Mouse (Mus musculus): ENCODE measurements around the gene Olfr279.
A peak's percentile ranks its signal among the peaks of the same experiment; 100 is the strongest.

Olfr279 gene

GRCm38 (mm10) chr15:98492102-98492501 lies at the start of gene Olfr279:
Gene Olfr279 (plus strand): TSS chr15:98492402.
- no peak for DNase-seq (ENCODE audit: low spot score in 2 of 2)

DNA sequence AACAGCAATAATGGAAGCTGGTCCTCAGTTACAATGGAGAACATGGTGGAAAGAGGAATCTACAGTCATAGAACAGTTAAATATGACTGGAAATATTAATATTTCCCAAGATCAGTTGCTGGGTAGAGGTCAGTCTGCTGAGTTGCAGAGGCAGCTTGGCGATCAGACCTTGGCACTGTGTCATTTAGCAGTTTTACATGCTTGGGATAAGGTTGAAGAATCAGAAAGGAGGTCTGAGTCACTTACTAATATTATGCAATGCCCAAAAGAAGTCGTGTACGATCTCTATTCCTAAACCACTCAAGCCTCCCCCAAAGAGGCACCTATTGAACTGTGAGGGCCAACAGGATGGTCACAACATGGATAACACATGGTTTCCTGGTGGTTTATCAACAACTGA lies 47.6 kb upstream of the Olfr279 start:
- no peak for DNase-seq (ENCODE audit: low spot score in 2 of 2)

- peak; percentile 11 to 23 for DNase-seq (ENCODE audit: low spot score in 2 of 2)
Measured at GRCm38 (mm10) chr15:98448521-98448920, 43.7 kb upstream of the Olfr279 start.

- DNase-seq (ENCODE audit: low spot score in 2 of 2), result no peak
Measured at GRCm38 (mm10) chr15:98452288-98452687, 39.9 kb upstream of the Olfr279 start, which contains the start of gene Olfr281. Gene Olfr281 (plus strand): TSS chr15:98452588.

DNA sequence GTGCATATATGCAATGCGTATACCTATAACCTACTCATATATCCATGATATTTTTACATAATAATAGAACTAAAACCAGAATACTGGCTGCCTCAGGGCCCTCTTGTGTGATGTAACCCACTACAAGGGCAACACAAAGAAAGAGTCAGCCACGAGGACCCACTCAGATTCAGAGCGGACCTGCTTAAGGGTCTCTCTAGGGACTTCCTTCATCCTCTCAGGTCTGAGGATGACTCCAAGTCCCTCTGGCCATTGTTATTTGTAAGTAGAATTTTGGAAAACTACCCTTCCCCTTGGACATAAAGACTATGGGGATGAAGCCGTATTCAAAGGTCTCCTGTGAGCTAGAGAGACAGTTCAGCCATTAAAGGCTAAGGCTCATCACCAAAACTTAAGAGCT lies 22.6 kb upstream of the Olfr279 start, which contains the start of gene OR5BS1P:
OR5BS1P (plus strand) TSS at position 301 of the 400 bp plus-strand sequence.
- DNase-seq (ENCODE audit: low spot score in 2 of 2), result no peak

DNA sequence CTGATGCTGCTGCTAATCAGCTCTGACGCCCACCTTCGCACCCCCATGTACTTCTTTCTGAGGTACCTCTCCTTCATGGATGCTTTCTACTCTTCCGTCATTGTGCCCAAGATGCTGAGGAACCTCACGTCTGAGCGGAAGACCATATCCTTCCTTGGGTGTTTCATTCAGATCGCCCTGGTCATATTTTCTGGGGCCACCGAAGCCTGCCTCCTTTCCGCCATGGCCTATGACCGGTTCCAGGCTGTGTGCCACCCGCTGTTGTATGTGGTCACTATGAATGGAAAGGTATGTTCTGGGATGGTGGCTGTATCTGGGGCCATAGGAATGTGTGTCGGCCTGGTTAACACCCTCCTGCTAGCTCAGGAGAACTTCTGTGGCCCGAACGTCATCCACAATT lies 20.7 kb upstream of the Olfr279 start:
- no peak for DNase-seq (ENCODE audit: low spot score in 2 of 2)

DNA sequence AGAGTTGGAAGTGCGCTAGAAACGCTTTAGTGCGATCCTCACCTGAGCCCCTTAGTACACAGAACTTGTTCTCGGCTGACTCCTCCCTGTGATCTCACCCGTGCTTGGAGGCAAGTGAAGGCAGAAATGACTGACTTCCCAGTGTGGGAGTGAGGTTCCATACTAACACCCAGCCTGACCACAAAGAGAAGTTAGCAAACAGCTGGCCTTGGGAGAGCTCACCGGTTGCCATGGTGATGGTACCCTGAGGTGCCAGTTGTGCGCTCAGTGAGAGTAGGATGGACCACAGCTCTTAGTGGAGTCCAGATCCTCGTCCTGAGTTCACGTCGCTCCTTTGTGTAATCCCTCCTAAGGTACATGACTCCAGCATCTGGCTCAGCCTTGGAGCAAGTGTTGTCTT lies 17.2 kb upstream of the Olfr279 start:
- DNase-seq (ENCODE audit: low spot score in 2 of 2), result no peak

GRCm38 (mm10) chr15:98475382-98475781 lies 16.8 kb upstream of the Olfr279 start:
- DNase-seq (ENCODE audit: low spot score in 2 of 2), result peak in 1 of 2 experiments; percentile 26

- DNase-seq (ENCODE audit: low spot score in 2 of 2), result no peak
Measured at GRCm38 (mm10) chr15:98476281-98476680, 15.9 kb upstream of the Olfr279 start.

DNA sequence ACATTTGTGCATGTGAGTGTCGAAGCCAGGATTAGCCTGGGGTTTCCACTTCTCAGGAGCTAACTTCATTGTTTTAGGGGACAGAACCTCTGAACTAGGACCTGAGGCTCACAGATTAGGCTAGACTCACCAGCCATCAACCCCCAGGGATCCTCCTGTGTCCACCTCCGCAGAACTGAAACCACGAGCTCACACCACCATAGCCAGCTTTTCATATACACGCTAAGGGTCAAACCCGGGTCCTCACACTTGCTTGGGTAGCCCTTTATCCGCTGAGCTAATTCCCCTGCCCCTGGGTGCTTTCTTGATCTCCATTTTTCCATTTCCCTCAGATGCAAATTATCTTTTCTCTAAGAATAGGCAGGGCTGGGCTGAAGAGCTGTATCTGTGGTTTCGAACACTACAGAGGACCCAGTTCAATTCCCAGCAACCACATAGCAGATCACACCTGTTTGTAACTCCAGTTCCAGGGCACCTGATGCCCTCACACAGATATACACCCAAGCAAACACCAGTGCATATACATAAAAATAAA lies 12.6 kb upstream of the Olfr279 start:
- no peak for DNase-seq (ENCODE audit: low spot score in 2 of 2)

GRCm38 (mm10) chr15:98482701-98483100 lies 9.5 kb upstream of the Olfr279 start, which contains the start of gene Lalba:
Gene Lalba (minus strand): TSS chr15:98482721.
- peak; percentile 40 to 69 for DNase-seq (ENCODE audit: low spot score in 2 of 2)

DNA sequence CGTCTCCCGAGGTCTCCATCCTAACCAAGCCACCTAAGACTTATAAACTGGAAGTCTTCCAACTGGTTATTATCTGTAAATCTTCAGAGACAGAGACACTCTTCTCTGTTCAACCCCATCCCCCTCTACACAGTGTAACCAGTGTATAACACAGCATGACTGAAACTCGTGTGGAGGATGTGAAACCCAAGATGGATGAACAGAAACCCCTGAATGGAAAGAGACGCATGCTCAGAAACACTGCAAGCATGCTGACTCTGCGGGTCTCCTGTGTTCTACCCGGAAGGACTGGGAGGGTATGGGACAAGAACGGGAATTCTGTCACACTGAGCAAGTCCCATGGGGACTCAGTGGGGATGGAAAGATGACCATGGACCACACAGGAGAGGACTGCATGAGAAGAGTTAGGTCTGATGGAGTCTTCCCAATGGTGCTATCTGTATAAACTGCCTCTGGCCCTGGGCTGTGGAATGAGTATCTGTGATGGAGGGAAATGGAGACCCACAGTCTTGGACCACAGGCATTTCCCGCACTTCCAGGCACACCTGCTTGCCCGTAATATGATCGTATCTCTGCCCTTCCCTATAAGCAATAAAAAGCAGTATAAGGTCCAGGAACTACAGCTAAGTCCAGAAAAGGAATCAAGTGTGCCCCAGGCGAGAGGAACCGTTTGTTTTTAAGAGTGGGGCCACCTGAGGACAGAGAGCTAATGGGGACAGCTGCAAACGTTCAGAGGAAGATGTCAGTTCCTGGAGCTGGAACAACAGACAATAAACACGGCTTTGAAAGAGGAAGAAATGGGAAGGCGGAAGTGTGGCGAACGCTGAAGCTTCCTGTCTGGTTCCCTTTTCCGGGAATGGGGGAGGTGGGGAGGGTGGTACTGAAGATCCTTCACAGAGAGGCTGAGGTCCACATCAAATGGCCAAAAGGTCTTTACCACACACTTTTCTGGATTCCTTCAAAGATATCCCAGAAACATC lies 8.0 kb upstream of the Olfr279 start:
- peak; percentile 76 to 86 for DNase-seq (ENCODE audit: low spot score in 2 of 2)

DNA sequence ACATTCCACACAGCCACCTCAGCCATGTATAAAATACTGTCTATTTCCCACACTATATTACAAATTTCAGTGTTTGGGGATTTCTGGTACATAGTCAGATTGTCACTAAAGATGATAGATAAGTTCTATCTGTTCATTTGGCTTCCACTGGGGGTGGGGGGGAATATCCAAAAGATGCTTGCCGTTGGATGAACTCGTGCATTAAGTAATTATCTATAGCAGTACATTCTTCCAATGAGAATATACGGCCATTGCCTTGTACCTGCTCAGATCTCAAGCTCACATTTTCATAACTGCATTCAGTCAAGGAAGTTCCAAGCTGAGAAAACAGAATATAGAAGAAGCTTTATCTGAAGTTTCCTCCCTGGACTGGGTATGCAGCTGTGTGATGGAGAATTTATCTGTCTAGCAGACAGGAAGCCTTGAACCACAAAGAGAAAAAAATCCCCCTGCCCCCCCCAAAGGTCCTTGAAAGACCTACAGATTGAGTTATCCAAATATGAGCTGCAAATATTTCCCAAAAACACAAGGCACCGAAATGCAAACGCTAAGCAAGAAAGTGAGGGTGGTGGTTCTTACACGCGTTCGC lies 5.7 kb upstream of the Olfr279 start:
- no peak for DNase-seq (ENCODE audit: low spot score in 2 of 2)

- DNase-seq (ENCODE audit: low spot score in 2 of 2), result no peak
Measured at GRCm38 (mm10) chr15:98491332-98491731, 870 bp upstream of the Olfr279 start.

DNA sequence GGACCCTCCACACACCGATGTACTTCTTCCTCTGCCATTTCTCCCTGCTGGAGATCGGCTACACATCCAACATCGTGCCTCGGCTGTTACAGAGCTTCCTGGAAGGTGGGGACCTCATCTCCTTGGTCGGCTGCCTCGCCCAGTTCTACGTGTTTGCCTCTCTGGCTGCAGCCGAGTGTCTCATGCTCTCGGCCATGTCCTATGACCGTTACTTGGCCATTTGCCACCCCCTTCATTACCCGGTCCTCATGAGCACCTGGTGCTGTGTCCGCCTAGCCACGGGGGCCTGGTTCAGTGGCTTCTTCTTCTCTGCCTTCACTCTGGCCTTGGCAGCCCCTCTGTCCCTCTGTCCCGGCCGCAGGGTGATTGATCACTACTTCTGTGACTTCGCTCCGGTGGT lies 5.4 kb downstream of the Olfr279 start:
- no peak for DNase-seq (ENCODE audit: low spot score in 2 of 2)

- DNase-seq (ENCODE audit: low spot score in 2 of 2), result no peak
Measured at GRCm38 (mm10) chr15:98503317-98503716, 11.1 kb downstream of the Olfr279 start.

- DNase-seq (ENCODE audit: low spot score in 2 of 2), result peak in 1 of 2 experiments; percentile 50
Measured at GRCm38 (mm10) chr15:98504514-98504913, 12.3 kb downstream of the Olfr279 start.

- peak in 1 of 2 experiments; percentile 36 for DNase-seq (ENCODE audit: low spot score in 2 of 2)
Measured at GRCm38 (mm10) chr15:98506253-98506957, 14.2 kb downstream of the Olfr279 start.

- no peak for DNase-seq (ENCODE audit: low spot score in 2 of 2)
Measured at GRCm38 (mm10) chr15:98507321-98507720, 15.1 kb downstream of the Olfr279 start.

- DNase-seq (ENCODE audit: low spot score in 2 of 2), result no peak
Measured at GRCm38 (mm10) chr15:98509387-98509786, 17.2 kb downstream of the Olfr279 start.

Data from heart, adult 9 months (tissue).